Mouse (Mus musculus): ENCODE data around the gene Tmco1. TPM values are rescaled to one million over a fixed set of nuclear protein-coding genes. Genes with fewer than 3 reads are reported as not detected.

Gene Tmco1
- polyA plus RNA-seq, 1 experiment from 2014 or later, result 72.0 TPM

DNA sequence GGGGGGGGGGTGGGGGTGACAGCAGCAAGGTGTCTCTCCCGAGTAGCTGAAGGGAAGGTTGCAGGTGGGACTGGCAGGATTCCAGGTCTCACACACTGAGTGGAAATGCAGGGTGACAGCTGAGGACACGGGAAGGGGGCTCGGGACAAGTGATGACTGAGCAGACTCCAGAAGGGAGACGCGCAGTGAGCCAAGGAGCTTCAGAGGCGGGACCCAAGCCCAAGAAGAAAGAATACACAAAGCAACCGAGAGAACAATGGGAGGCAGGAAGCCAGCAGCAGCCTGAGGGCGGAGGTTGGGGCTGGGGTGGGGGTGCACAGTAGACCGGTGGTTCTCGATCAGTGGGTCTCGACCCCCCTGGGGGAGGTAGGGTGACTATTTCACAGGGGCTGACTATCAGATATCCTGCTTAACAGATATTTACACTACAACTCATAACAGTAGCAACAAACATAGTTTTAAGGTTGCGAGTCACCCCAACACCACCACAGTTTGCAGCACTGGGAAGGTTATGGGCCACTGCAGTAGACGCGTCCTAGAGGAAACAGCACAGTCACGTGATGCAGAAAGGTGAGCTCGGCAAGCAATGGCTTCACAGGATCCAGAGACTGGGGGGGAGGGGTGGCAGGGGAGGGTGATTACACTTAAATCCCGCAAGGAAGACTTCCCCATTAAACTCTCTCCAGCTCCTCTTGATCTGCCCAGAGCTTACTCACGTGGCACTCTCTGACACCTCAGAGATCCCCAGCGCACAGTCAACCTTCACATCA, 37.7 kb upstream of the Tmco1 start:
- Histone ChIP-seq H3K27me3 (ENCODE audit: control insufficient read depth, insufficient read depth, low read length) (no peaks in the 10 kb centered on the region), H3K9ac (peak overlapping the region; percentile 53), H3K4me2 (replicated peaks) (peak overlapping the region; percentile 54), H3K36me3 (replicated peaks; ENCODE audit: control insufficient read depth, insufficient read depth) (no peaks in the 10 kb centered on the region), H3K27ac (peak overlapping the region; percentile 68), H3K4me3 (replicated peaks; ENCODE audit: low read length) (peak overlapping the region; percentile 16), H3K4me1 (replicated peaks; ENCODE audit: control insufficient read depth, insufficient read depth, low read length) (peaks cover 24% of the 10 kb centered on the region), H3K9me3 (ENCODE audit: control insufficient read depth, low read length) (no peaks in the 10 kb centered on the region)
- 4% methylated on average over 19 of the region's 19 CpGs for WGBS
- ATAC-seq (ENCODE audit: low FRiP score), result peak; percentile 64
- DNase-seq (ENCODE audit: low spot score), result peak; percentile 49

DNA sequence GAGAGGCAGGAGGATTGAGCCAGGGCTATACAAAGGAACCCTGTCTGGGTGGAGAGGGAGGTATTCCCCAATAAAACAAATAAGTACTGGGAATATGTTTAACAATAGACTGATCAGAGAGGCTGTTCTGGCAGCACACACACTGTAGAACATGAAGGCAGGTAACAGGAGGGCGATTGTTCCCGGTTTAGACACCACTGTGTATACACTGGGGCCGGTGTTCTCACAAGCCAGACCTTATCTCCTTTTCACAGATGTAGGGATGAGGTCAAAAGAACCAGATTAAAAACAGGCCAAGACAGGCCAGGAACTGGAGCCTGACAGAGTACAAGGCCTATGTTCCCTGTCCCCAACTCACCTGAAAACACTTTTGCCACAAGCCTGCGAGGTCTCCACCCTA, 36.9 kb upstream of the Tmco1 start:
- Histone ChIP-seq H3K9me3 (ENCODE audit: control insufficient read depth, low read length) (no peaks in the 10 kb centered on the region), H3K27me3 (ENCODE audit: control insufficient read depth, insufficient read depth, low read length) (no peaks in the 10 kb centered on the region), H3K9ac (0 out of 2 replicates have a peak overlapping the region, but pooled peaks have one; percentile 53), H3K4me2 (replicated peaks) (no peak overlapping the region; the same call in 1 of the 2 replicates), H3K27ac (peak overlapping the region; percentile 68; the same call in 1 of the 2 replicates), H3K36me3 (replicated peaks; ENCODE audit: control insufficient read depth, insufficient read depth) (no peaks in the 10 kb centered on the region), H3K4me3 (replicated peaks; ENCODE audit: low read length) (no peak overlapping the region), H3K4me1 (replicated peaks; ENCODE audit: control insufficient read depth, insufficient read depth, low read length) (peaks cover 24% of the 10 kb centered on the region)
- DNase-seq (ENCODE audit: low spot score) (no peak), ATAC-seq (ENCODE audit: low FRiP score) (no peak)
- WGBS, result 32% methylated on average over 4 of the region's 4 CpGs

- Histone ChIP-seq H3K4me3 (replicated peaks; ENCODE audit: low read length) (no peak overlapping the region), H3K36me3 (replicated peaks; ENCODE audit: control insufficient read depth, insufficient read depth) (no peaks in the 10 kb centered on the region), H3K9ac (no peak overlapping the region), H3K4me2 (replicated peaks) (no peak overlapping the region), H3K27ac (no peak overlapping the region), H3K27me3 (ENCODE audit: control insufficient read depth, insufficient read depth, low read length) (no peaks in the 10 kb centered on the region), H3K4me1 (replicated peaks; ENCODE audit: control insufficient read depth, insufficient read depth, low read length) (peaks cover 24% of the 10 kb centered on the region), H3K9me3 (ENCODE audit: control insufficient read depth, low read length) (no peaks in the 10 kb centered on the region)
- WGBS, result 58% methylated on average over 8 of the region's 8 CpGs
- DNase-seq (ENCODE audit: low spot score) (no peak), ATAC-seq (ENCODE audit: low FRiP score) (no peak)
These were observed 36.3 kb upstream of the Tmco1 start for GRCm38 (mm10) chr1:167271841-167272240.

DNA sequence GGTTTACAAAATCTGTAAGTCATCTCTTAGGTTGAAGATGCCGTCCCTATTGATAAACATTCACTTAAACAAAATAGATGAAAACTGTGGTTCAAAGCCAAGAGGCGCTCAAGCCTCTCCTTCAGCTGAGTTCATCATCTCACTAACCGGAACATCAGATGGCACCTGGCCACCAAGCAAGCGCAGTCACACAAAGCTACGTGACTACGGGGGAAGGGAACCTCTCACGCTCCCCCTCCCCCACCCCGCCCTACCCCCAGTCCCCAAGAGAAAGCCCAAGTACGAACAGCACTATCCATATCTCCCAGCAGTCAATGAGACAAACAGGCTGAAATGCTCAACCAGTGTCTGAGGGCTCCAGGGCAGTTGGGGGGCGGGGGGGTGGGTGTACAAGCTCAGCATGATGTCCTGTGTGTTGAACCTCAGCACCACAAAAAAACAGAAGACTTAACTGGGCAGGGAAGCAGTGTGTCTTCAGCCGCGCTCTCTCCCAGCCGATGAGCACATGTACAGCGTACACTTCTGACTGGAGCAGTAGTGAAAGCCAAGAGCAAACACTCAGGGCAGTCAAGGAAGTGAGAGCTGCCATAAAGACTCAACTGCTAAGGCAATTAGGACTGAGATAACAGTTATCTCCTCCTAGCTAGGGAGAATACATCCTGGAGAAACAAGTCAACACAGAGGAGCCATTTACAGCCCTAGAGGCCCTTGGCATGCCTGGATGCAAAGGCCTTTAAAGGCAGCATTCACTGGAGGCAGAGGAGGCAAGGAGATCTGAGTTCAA, 34.6 kb upstream of the Tmco1 start:
- peaks cover 21% of the 10 kb centered on the region for H3K4me1 ChIP-seq (replicated peaks; ENCODE audit: control insufficient read depth, insufficient read depth, low read length)
- H3K9ac ChIP-seq, result no peak overlapping the region
- no peak overlapping the region for H3K4me2 ChIP-seq (replicated peaks)
- DNase-seq (ENCODE audit: low spot score) (no peak), ATAC-seq (ENCODE audit: low FRiP score) (no peak)
- H3K4me3 ChIP-seq (replicated peaks; ENCODE audit: low read length), result no peak overlapping the region
- 61% methylated on average over 14 of the region's 14 CpGs for WGBS
- no peaks in the 10 kb centered on the region for H3K9me3 ChIP-seq (ENCODE audit: control insufficient read depth, low read length)
- no peaks in the 10 kb centered on the region for H3K36me3 ChIP-seq (replicated peaks; ENCODE audit: control insufficient read depth, insufficient read depth)
- no peaks in the 10 kb centered on the region for H3K27me3 ChIP-seq (ENCODE audit: control insufficient read depth, insufficient read depth, low read length)
- no peak overlapping the region for H3K27ac ChIP-seq

DNA sequence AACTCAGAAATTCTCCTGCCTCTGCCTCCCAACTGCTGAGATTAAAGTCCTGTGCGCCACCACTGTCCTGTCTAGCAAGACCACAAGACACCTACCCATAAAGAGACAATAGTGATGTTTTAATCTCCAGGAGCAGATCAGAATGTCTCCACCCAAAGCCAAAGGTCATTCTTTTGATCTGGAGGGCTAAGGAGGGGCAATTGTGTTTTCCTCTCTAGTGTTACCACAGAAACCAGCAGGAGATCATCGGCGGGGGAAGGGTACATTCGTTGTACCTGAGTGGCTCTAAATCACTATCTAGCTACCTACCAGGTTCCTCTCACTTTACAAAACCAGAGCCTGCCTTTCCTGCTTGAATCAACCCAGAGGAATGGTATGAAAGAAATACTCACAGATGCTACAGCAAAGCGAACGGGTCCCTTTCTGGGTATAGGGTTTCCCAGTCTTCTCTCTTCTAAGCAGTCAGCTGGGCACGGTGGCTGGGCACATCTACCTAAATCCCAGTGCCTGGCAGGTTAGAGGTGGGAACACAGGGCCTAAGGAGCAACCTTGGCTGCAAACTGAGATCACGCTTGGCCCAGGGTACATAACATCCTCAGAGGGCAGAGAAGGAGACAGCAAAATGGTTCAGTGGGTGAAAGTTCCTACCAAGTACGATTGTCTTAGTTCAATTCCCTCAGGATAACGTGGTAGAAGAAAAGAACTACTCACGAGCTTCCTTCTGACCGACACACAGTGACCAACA, 33.4 kb upstream of the Tmco1 start:
- H3K4me3 ChIP-seq (replicated peaks; ENCODE audit: low read length), result no peak overlapping the region
- H3K4me2 ChIP-seq (replicated peaks), result no peak overlapping the region
- H3K27ac ChIP-seq, result no peak overlapping the region
- no peak overlapping the region for H3K9ac ChIP-seq
- H3K9me3 ChIP-seq (ENCODE audit: control insufficient read depth, low read length), result no peaks in the 10 kb centered on the region
- ATAC-seq (ENCODE audit: low FRiP score) (no peak), DNase-seq (ENCODE audit: low spot score) (no peak)
- H3K36me3 ChIP-seq (replicated peaks; ENCODE audit: control insufficient read depth, insufficient read depth), result no peaks in the 10 kb centered on the region
- H3K4me1 ChIP-seq (replicated peaks; ENCODE audit: control insufficient read depth, insufficient read depth, low read length), result peaks cover 17% of the 10 kb centered on the region
- WGBS, result 85% methylated on average over 12 of the region's 12 CpGs
- no peaks in the 10 kb centered on the region for H3K27me3 ChIP-seq (ENCODE audit: control insufficient read depth, insufficient read depth, low read length)

- ATAC-seq (ENCODE audit: low FRiP score) (no peak), DNase-seq (ENCODE audit: low spot score) (no peak)
- no peak overlapping the region for H3K9ac ChIP-seq
- no peak overlapping the region for H3K4me3 ChIP-seq (replicated peaks; ENCODE audit: low read length)
- no peak overlapping the region for H3K4me2 ChIP-seq (replicated peaks)
- H3K9me3 ChIP-seq (ENCODE audit: control insufficient read depth, low read length), result no peaks in the 10 kb centered on the region
- H3K27ac ChIP-seq, result no peak overlapping the region
- H3K36me3 ChIP-seq (replicated peaks; ENCODE audit: control insufficient read depth, insufficient read depth), result no peaks in the 10 kb centered on the region
- H3K4me1 ChIP-seq (replicated peaks; ENCODE audit: control insufficient read depth, insufficient read depth, low read length), result peaks cover 15% of the 10 kb centered on the region
- H3K27me3 ChIP-seq (ENCODE audit: control insufficient read depth, insufficient read depth, low read length), result no peaks in the 10 kb centered on the region
- WGBS, result 75% methylated on average over 6 of the region's 6 CpGs
These were observed 29.8 kb upstream of the Tmco1 start for GRCm38 (mm10) chr1:167278395-167278794.

- ATAC-seq (ENCODE audit: low FRiP score) (no peak), DNase-seq (ENCODE audit: low spot score) (no peak)
- no peak overlapping the region for H3K4me3 ChIP-seq (replicated peaks; ENCODE audit: low read length)
- WGBS, result 78% methylated on average over 13 of the region's 13 CpGs
- no peaks in the 10 kb centered on the region for H3K9me3 ChIP-seq (ENCODE audit: control insufficient read depth, low read length)
- no peak overlapping the region for H3K27ac ChIP-seq
- H3K4me2 ChIP-seq (replicated peaks), result no peak overlapping the region
- peaks cover 15% of the 10 kb centered on the region for H3K4me1 ChIP-seq (replicated peaks; ENCODE audit: control insufficient read depth, insufficient read depth, low read length)
- H3K36me3 ChIP-seq (replicated peaks; ENCODE audit: control insufficient read depth, insufficient read depth), result no peaks in the 10 kb centered on the region
- H3K27me3 ChIP-seq (ENCODE audit: control insufficient read depth, insufficient read depth, low read length), result no peaks in the 10 kb centered on the region
- no peak overlapping the region for H3K9ac ChIP-seq
These were observed 28.9 kb upstream of the Tmco1 start for GRCm38 (mm10) chr1:167279160-167279715.

- H3K36me3 ChIP-seq (replicated peaks; ENCODE audit: control insufficient read depth, insufficient read depth), result no peaks in the 10 kb centered on the region
- no peak overlapping the region for H3K9ac ChIP-seq
- ATAC-seq (ENCODE audit: low FRiP score) (no peak), DNase-seq (ENCODE audit: low spot score) (no peak)
- H3K27me3 ChIP-seq (ENCODE audit: control insufficient read depth, insufficient read depth, low read length), result no peaks in the 10 kb centered on the region
- no peak overlapping the region for H3K4me3 ChIP-seq (replicated peaks; ENCODE audit: low read length)
- no peak overlapping the region for H3K27ac ChIP-seq
- peaks cover 15% of the 10 kb centered on the region for H3K4me1 ChIP-seq (replicated peaks; ENCODE audit: control insufficient read depth, insufficient read depth, low read length)
- WGBS, result 92% methylated on average over 10 of the region's 10 CpGs
- H3K9me3 ChIP-seq (ENCODE audit: control insufficient read depth, low read length), result no peaks in the 10 kb centered on the region
- H3K4me2 ChIP-seq (replicated peaks), result no peak overlapping the region
These were observed 28.1 kb upstream of the Tmco1 start for GRCm38 (mm10) chr1:167280061-167280460.

GRCm38 (mm10) chr1:167282112-167282511, 26.1 kb upstream of the Tmco1 start:
- no peaks in the 10 kb centered on the region for H3K27me3 ChIP-seq (ENCODE audit: control insufficient read depth, insufficient read depth, low read length)
- H3K4me3 ChIP-seq (replicated peaks; ENCODE audit: low read length), result no peak overlapping the region
- H3K36me3 ChIP-seq (replicated peaks; ENCODE audit: control insufficient read depth, insufficient read depth), result no peaks in the 10 kb centered on the region
- peaks cover 19% of the 10 kb centered on the region for H3K4me1 ChIP-seq (replicated peaks; ENCODE audit: control insufficient read depth, insufficient read depth, low read length)
- 36% methylated on average over 3 of the region's 3 CpGs for WGBS
- H3K9ac ChIP-seq, result no peak overlapping the region
- no peaks in the 10 kb centered on the region for H3K9me3 ChIP-seq (ENCODE audit: control insufficient read depth, low read length)
- peak overlapping the region; percentile 66 for H3K4me2 ChIP-seq (replicated peaks)
- no peak for DNase-seq (ENCODE audit: low spot score)
- ATAC-seq (ENCODE audit: low FRiP score), result no peak
- H3K27ac ChIP-seq, result no peak overlapping the region
